Comparison of ENCODE assay signal across 20 mouse cellular contexts in genomic region chr17:86228850-86229249, GRCm38 (mm10).
DNase-seq lines count a peak whose midpoint lies in the region; ATAC-seq lines count a peak whose summit lies in the region.
"Had no signal": no experiment of that assay in that cellular context is flagged by ENCODE, and none has a peak within 500 bp of the region (broad histone marks: within the 10 kb centered on the region; RNA-seq: fewer than 3 reads in every experiment).

No protein-coding gene starts in this region.

- H3K4me1 ChIP-seq in liver, embryonic 16.5 days (ENCODE audit: control insufficient read depth, low read depth, low read length) = no peaks in the 10 kb centered on the region
- H3K4me1 ChIP-seq in liver, embryonic 11.5 days (replicated peaks; ENCODE audit: control insufficient read depth, insufficient read depth, low read length) = no peaks in the 10 kb centered on the region
- H3K4me1 ChIP-seq: embryonic facial prominence, embryonic 10.5 days; forebrain, embryonic 12.5 days had no signal

- H3K9me3 ChIP-seq in liver, embryonic 16.5 days (replicated peaks; ENCODE audit: control insufficient read depth, low read length) = no peaks in the 10 kb centered on the region
- no peaks in the 10 kb centered on the region for H3K9me3 ChIP-seq in liver, embryonic 11.5 days (ENCODE audit: control insufficient read depth, low read length)
- H3K9me3 ChIP-seq: forebrain, embryonic 12.5 days; limb, embryonic 10.5 days had no signal

- WGBS in liver, embryonic 16.5 days (ENCODE audit: insufficient replicate concordance) = 70% methylated on average over 8 of the region's 8 CpGs
- WGBS in liver, embryonic 11.5 days = 88% methylated on average over 8 of the region's 8 CpGs

- H3K27me3 ChIP-seq in liver, embryonic 16.5 days (ENCODE audit: control insufficient read depth, insufficient read depth, low read depth, low read length) = no peaks in the 10 kb centered on the region
- no peaks in the 10 kb centered on the region for H3K27me3 ChIP-seq in liver, embryonic 11.5 days (replicated peaks; ENCODE audit: control insufficient read depth, insufficient read depth, low read length)
- H3K27me3 ChIP-seq: forebrain, embryonic 12.5 days; heart, embryonic 12.5 days had no signal

- no peak overlapping the region for H3K9ac ChIP-seq in liver, embryonic 16.5 days (ENCODE audit: low read depth, low read length)
- H3K9ac ChIP-seq in liver, embryonic 11.5 days (ENCODE audit: low read depth, low read length) = no peak overlapping the region
- H3K9ac ChIP-seq: forebrain, embryonic 12.5 days; heart, embryonic 12.5 days; hindbrain, embryonic 14.5 days; lung, embryonic 14.5 days had no signal

- ATAC-seq in liver, embryonic 16.5 days (ENCODE audit: low read depth) = 0 out of 2 replicates have a peak, but pooled peaks have one; percentile 21
- no peak for ATAC-seq in liver, embryonic 11.5 days (replicated peaks; ENCODE audit: low FRiP score)

- no peak overlapping the region for H3K27ac ChIP-seq in liver, embryonic 16.5 days (ENCODE audit: low read length)
- H3K27ac ChIP-seq in liver, embryonic 11.5 days (ENCODE audit: low read depth, low read length) = no peak overlapping the region
- H3K27ac ChIP-seq: embryonic facial prominence, embryonic 10.5 days; forebrain, embryonic 12.5 days; hindbrain, embryonic 14.5 days; limb, embryonic 10.5 days; stomach, postnatal 0 days had no signal

- DNase-seq in liver, embryonic 11.5 days (ENCODE audit: low spot score) = no peak
- DNase-seq in frontal cortex, postnatal 14 days (ENCODE audit: low spot score in 2 of 2) = peak; percentile 42 to 44
- peak; percentile 52 to 79 for DNase-seq in left cerebral cortex, adult 9 months (ENCODE audit: low spot score in 2 of 2)
- peak; percentile 80 for DNase-seq in right cerebral cortex, postnatal 25 days
- DNase-seq in kidney, postnatal 4 days = no peak
- no peak for DNase-seq in heart, adult 8-10 months (ENCODE audit: low spot score)
- DNase-seq: adrenal gland, adult 2 months; cerebellum, adult 8-10 months; heart, postnatal 14 days; kidney, adult 9 months; kidney, postnatal 25 days; lung, embryonic 14.5 days; thymus, postnatal 25 days had no signal

- no peak overlapping the region for H3K4me2 ChIP-seq in liver, embryonic 16.5 days (ENCODE audit: low read depth, low read length)
- no peak overlapping the region for H3K4me2 ChIP-seq in liver, embryonic 11.5 days
- H3K4me2 ChIP-seq: forebrain, embryonic 12.5 days; heart, embryonic 12.5 days; hindbrain, embryonic 14.5 days; lung, embryonic 14.5 days had no signal

- H3K4me3 ChIP-seq in liver, embryonic 16.5 days (ENCODE audit: low read depth, low read length) = no peak overlapping the region
- H3K4me3 ChIP-seq in liver, embryonic 11.5 days (ENCODE audit: low read depth, low read length) = no peak overlapping the region
- H3K4me3 ChIP-seq: embryonic facial prominence, embryonic 10.5 days; forebrain, embryonic 12.5 days; heart, embryonic 12.5 days; limb, embryonic 10.5 days had no signal

- H3K36me3 ChIP-seq in liver, embryonic 16.5 days (ENCODE audit: control insufficient read depth, insufficient read depth) = no peaks in the 10 kb centered on the region
- H3K36me3 ChIP-seq in liver, embryonic 11.5 days (ENCODE audit: control insufficient read depth, insufficient read depth, low read length) = no peaks in the 10 kb centered on the region
- H3K36me3 ChIP-seq: embryonic facial prominence, embryonic 10.5 days; forebrain, embryonic 12.5 days; heart, embryonic 12.5 days; limb, embryonic 10.5 days had no signal

Comparison
In these comparisons a context has a peak if more than half of its experiments do, and no peak if none do; other contexts are left out.
1. DNase-seq: peak in frontal cortex, postnatal 14 days (2 of 2), left cerebral cortex, adult 9 months (2 of 2) and right cerebral cortex, postnatal 25 days (single experiment); none in liver, embryonic 11.5 days (single experiment), kidney, postnatal 4 days (0 of 2) and heart, adult 8-10 months (single experiment).